Mouse (Mus musculus): ENCODE data around the gene Crocc2.

The Crocc2 gene

DNA sequence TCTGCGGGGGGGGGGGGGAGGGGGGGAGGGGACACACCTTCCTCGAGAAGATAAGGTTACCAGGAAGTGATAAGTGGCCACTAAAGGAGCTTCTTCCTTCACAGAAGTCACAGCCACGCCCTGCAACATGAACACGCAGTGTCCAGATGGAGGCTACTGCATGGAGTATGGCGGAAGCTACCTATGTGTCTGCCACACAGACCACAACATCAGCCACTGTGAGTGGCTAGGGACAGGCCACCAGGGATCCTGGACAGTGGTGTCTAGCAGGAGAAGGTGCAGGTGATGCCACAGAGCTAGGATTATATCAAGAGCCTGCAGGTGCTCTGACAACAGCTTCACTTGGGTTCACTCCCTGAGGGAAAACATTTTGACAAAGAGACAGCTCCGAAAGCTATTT lies 103.2 kb downstream of the Crocc2 start:
- no peak for DNase-seq (ENCODE audit: low read depth, low spot score)

DNA sequence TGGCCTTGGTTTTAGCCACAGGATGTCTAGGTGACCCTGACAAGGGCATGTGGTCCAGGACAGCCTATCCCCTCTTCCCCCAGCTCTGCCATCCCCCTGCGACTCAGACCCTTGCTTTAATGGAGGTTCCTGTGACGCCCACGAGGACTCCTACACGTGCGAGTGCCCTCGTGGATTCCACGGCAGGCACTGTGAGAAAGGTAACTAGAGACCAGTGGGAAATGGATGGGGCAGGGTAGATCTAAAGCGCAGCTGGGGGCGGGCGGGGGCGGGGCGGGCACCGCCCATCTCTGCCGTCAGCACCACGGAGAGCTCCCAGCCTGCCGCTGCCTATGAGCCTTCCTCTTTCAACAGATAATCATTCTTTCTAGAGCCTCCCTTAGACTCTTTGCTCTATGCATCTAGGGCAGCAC lies 103.9 kb downstream of the Crocc2 start:
- DNase-seq (ENCODE audit: low read depth, low spot score): no peak

DNA sequence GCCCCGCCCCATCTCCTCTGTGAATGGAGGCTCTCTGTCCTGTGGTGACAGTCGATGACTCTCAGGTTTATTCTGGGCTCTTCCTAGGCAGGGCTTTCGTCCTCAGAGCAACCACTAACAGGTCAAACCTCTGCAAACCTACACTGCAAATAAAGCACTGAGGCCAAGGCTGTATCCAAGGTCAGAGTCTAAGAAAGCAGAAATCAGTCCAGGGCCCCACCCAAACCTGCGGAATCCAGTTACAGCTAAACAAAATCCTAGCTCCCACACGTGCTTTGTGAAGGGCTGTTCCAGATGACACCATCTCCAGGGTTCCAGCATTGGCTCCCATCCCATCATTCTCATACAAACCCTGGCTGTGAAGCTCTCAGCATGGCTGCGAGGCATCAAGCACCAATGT lies 107.0 kb downstream of the Crocc2 start:
- no peak for DNase-seq (ENCODE audit: low read depth, low spot score)

DNA sequence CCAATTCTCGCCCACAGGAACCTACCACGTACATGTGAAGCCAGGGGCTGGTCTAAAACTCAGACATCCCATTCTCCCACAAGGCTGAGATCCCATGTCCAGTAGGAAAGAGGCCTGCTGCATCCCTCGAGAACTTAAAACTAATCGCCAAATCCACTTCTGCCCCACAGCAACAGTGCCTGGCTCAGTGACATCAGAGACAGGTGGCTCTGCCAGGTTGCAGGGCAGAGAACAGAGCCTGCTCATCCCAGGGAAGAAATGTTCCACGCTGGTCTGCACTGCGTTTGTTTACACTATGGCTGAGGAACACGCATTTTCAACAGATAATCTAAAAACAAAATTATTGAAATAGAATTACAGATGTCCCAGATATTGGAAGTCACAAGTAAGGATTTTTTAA lies 108.5 kb downstream of the Crocc2 start:
- DNase-seq (ENCODE audit: low read depth, low spot score): no peak

Measured in retina, postnatal 7 days (tissue).